Mouse (Mus musculus) intestine, postnatal 0 days (tissue): ENCODE data around the gene Hacl1. TPM values are rescaled to one million over a fixed set of nuclear protein-coding genes. Genes with fewer than 3 reads are reported as not detected.

Source experiments
- ATAC-seq: fragments of 200-750 bp; cut with Nextera tagmentation; 2 replicates; pipeline ENCODE4 v1.8.0; 2017; ENCODE audit warnings: mild to moderate bottlenecking, moderate TSS enrichment, moderate library complexity
- H3K27ac ChIP-seq: fragments of 300-500 bp; sonication (generic); 2 replicates; pipeline ENCODE4 v1.5.1; 2014; ENCODE audit warnings: mild to moderate bottlenecking, low read depth, low read length, moderate library complexity
- H3K27me3 ChIP-seq: fragments of 300-500 bp; sonication (generic); replicated peaks from 2 replicates; pipeline ENCODE4 v1.6.1; 2014; ENCODE audit warnings: low read length, mixed read lengths; ENCODE audit not compliant: control insufficient read depth, insufficient read depth
- H3K36me3 ChIP-seq: fragments of 300-500 bp; sonication (generic); 2 replicates; pipeline ENCODE4 v1.6.1; 2014; ENCODE audit warnings: mild to moderate bottlenecking, moderate library complexity; ENCODE audit not compliant: control insufficient read depth, insufficient read depth
- H3K4me1 ChIP-seq: fragments of 300-500 bp; sonication (generic); replicated peaks from 2 replicates; pipeline ENCODE4 v1.6.1; 2014; ENCODE audit warnings: antibody characterized with exemption, low read length, mixed read lengths; ENCODE audit not compliant: control insufficient read depth, insufficient read depth
- H3K4me2 ChIP-seq: fragments of 300-500 bp; sonication (generic); replicated peaks from 2 replicates; pipeline ENCODE4 v1.6.1; 2014; ENCODE audit warnings: low read depth, mild to moderate bottlenecking, moderate library complexity
- H3K4me3 ChIP-seq: fragments of 300-500 bp; sonication (generic); 2 replicates; pipeline ENCODE4 v1.5.1; 2014; ENCODE audit warnings: low read depth, low read length
- H3K9ac ChIP-seq: fragments of 300-500 bp; sonication (generic); 2 replicates; pipeline ENCODE4 v1.6.1; 2014; ENCODE audit warnings: mild to moderate bottlenecking, low read depth, low read length
- H3K9me3 ChIP-seq: fragments of 300-500 bp; sonication (generic); 2 replicates; pipeline ENCODE4 v1.6.1; 2016; ENCODE audit warnings: mixed run types; ENCODE audit not compliant: control insufficient read depth
- CTCF ChIP-seq: sonication (generic); IDR thresholded peaks from 2 replicates; pipeline ENCODE4 v1.5.1; 2016; ENCODE audit warnings: low read depth, mild to moderate bottlenecking, control low read depth, antibody characterized with exemption, moderate library complexity
- WGBS: fragments of 180-500 bp; shearing (Covaris S2); extraction: QIAGEN DNeasy Blood & Tissue Kit; methylation state at CpG from one replicate; pipeline ENCODE4 v1.1.7; 2014; 5-methylcytosine and 5-hydroxymethylcytosine counted together
- polyA plus RNA-seq: library from polyadenylated mRNA; unstranded; fragments of >200 nt; fragmentation: Nextera tagmentation; extraction: Ambion mirVana; gene quantifications from 2 replicates; pipeline ENCODE4 v1.2.1, GENCODE M21; 2015

Gene Hacl1
- polyA plus RNA-seq, 1 experiment from 2014 or later, result 35.5 TPM

- Histone ChIP-seq H3K36me3 (no peaks in the 10 kb centered on the region), H3K9ac (no peak overlapping the region), H3K9me3 (no peaks in the 10 kb centered on the region), H3K27me3 (no peaks in the 10 kb centered on the region), H3K4me2 (no peak overlapping the region), H3K27ac (no peak overlapping the region), H3K4me1 (no peaks in the 10 kb centered on the region), H3K4me3 (no peak overlapping the region)
- 64% methylated on average over 9 of the region's 9 CpGs for WGBS
- ATAC-seq, result no peak
- no peak for TF ChIP-seq CTCF
These were observed 68.4 kb downstream of the Hacl1 start for GRCm38 (mm10) chr14:31572561-31573175.

GRCm38 (mm10) chr14:31571419-31571818 is 69.7 kb downstream of the Hacl1 start:
- no peak for ATAC-seq
- Histone ChIP-seq H3K9ac (no peak overlapping the region), H3K4me3 (no peak overlapping the region), H3K4me1 (no peaks in the 10 kb centered on the region), H3K27me3 (no peaks in the 10 kb centered on the region), H3K27ac (no peak overlapping the region), H3K4me2 (no peak overlapping the region), H3K9me3 (no peaks in the 10 kb centered on the region), H3K36me3 (no peaks in the 10 kb centered on the region)
- WGBS, result 79% methylated on average over 5 of the region's 5 CpGs
- no peak for TF ChIP-seq CTCF

DNA sequence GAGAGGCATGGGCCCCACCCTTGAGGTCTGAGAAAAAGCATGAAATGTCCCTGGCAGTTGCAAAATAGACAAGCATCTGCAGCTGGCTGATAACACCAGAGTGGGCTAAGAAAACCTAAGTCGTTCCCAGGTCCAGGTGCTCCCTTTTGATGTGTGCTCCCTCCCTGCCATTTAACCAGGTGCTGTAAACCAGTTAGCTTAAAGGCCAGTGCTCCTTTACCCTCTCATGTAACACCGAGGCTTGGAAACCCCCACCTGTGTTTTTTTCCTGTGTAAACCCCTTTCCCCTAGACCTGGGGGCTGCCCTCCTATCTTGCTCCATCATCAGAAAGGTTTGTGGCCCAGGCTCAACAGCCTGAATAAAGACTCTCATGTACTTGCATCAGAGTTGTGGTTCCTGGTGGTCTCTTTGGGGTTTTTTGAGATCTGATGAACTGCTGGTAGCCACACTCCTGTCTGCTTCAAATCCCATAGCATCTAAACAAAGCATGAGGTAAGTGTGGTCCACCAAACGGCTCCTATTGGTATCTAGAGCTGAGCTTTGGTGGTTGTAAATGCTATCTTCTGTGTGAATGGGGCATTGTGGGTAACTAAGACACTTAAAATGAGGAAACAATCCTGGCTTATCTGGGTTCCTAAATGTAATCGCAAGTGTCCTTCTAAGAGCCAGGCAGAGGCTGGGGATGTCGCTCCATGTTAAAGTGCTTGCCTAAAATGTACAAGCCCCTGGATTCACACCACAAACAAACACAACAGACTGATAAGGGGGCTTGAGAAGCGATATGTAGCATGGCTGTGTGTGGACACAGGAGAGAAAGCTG is 70.7 kb downstream of the Hacl1 start:
- Histone ChIP-seq H3K36me3 (no peaks in the 10 kb centered on the region), H3K4me1 (no peaks in the 10 kb centered on the region), H3K9me3 (no peaks in the 10 kb centered on the region), H3K27ac (no peak overlapping the region), H3K9ac (no peak overlapping the region), H3K4me3 (no peak overlapping the region), H3K4me2 (no peak overlapping the region), H3K27me3 (no peaks in the 10 kb centered on the region)
- TF ChIP-seq CTCF, result no peak
- no peak for ATAC-seq
- 54% methylated on average over 6 of the region's 6 CpGs for WGBS

GRCm38 (mm10) chr14:31569151-31569631 is 71.9 kb downstream of the Hacl1 start:
- no peaks in the 10 kb centered on the region for H3K27me3 ChIP-seq
- no peak for TF ChIP-seq CTCF
- no peaks in the 10 kb centered on the region for H3K9me3 ChIP-seq
- no peak overlapping the region for H3K27ac ChIP-seq
- H3K36me3 ChIP-seq, result no peaks in the 10 kb centered on the region
- ATAC-seq, result no peak
- WGBS, result 54% methylated on average over 7 of the region's 7 CpGs
- H3K4me2 ChIP-seq, result no peak overlapping the region
- no peaks in the 10 kb centered on the region for H3K4me1 ChIP-seq
- H3K9ac ChIP-seq, result no peak overlapping the region
- H3K4me3 ChIP-seq, result no peak overlapping the region

GRCm38 (mm10) chr14:31565478-31566212 is 75.4 kb downstream of the Hacl1 start:
- ATAC-seq, result no peak
- Histone ChIP-seq H3K4me2 (no peak overlapping the region), H3K9me3 (no peaks in the 10 kb centered on the region), H3K27me3 (no peaks in the 10 kb centered on the region), H3K9ac (no peak overlapping the region), H3K27ac (no peak overlapping the region), H3K36me3 (no peaks in the 10 kb centered on the region), H3K4me1 (no peaks in the 10 kb centered on the region), H3K4me3 (no peak overlapping the region)
- no peak for TF ChIP-seq CTCF
- 34% methylated on average over 9 of the region's 9 CpGs for WGBS
